Mouse (Mus musculus) MEL (cell line): ENCODE results near the gene Lasp1. TPM values are rescaled to one million over a fixed set of nuclear protein-coding genes. Genes with fewer than 3 reads are reported as not detected.

Experiments
- DNase-seq: peaks from one replicate; pipeline ENCODE4 v3.0.0; 2011; ENCODE audit warnings: low read depth, low spot score
- H3K27ac ChIP-seq: 2 replicates; pipeline ENCODE4 v1.5.1; 2012; ENCODE audit warnings: low read depth, mild to moderate bottlenecking, control low read depth, low read length, moderate library complexity; ENCODE audit not compliant: control insufficient read depth
- H3K27me3 ChIP-seq, 2 experiments: fragments of 150-350 bp in 1 of 2; sonication (generic) in 1 of 2; 2 replicates each; pipeline ENCODE4 v1.6.1; 2012; ENCODE audit warnings: low read length in 2 of 2, mild to moderate bottlenecking in 2 of 2, improper control_type of control experiment in 1 of 2, moderate library complexity in 1 of 2; ENCODE audit not compliant: insufficient read depth in 2 of 2, control insufficient read depth in 1 of 2
- H3K36me3 ChIP-seq, 2 experiments: 2 replicates each; pipeline ENCODE4 v1.6.1; 2012 to 2014; ENCODE audit warnings: low read length in 2 of 2, improper control_type of control experiment in 1 of 2, inconsistent platforms in 1 of 2, mild to moderate bottlenecking in 1 of 2; ENCODE audit not compliant: insufficient read depth in 2 of 2, control insufficient read depth in 1 of 2
- H3K4me1 ChIP-seq, 2 experiments: fragments of 150-350 bp in 1 of 2; sonication (generic) in 1 of 2; 2 replicates each; pipeline ENCODE4 v1.6.1; 2012; ENCODE audit warnings: low read length in 2 of 2, improper control_type of control experiment in 1 of 2, mild to moderate bottlenecking in 1 of 2; ENCODE audit not compliant: insufficient read depth in 2 of 2, control insufficient read depth in 1 of 2
- H3K4me3 ChIP-seq, 2 experiments: fragments of 150-350 bp in 1 of 2; sonication (generic) in 1 of 2; 2 replicates each; pipeline ENCODE4 v1.5.1; 2012; ENCODE audit warnings: low read depth in 2 of 2, low read length in 2 of 2, mild to moderate bottlenecking in 2 of 2, moderate library complexity in 2 of 2, control low read depth in 1 of 2, improper control_type of control experiment in 1 of 2; ENCODE audit not compliant: control insufficient read depth in 1 of 2, insufficient read depth in 1 of 2
- H3K79me2 ChIP-seq: 2 replicates; pipeline ENCODE4 v1.6.1; 2012; ENCODE audit warnings: mild to moderate bottlenecking, low read length, moderate library complexity; ENCODE audit not compliant: control insufficient read depth, poor library complexity, insufficient read depth
- H3K9ac ChIP-seq: 2 replicates; pipeline ENCODE4 v1.6.1; 2012; ENCODE audit warnings: low read depth, mild to moderate bottlenecking, control low read depth, low read length, moderate library complexity; ENCODE audit not compliant: control insufficient read depth, poor library complexity, severe bottlenecking
- H3K9me3 ChIP-seq: fragments of 150-350 bp; sonication (generic); replicated peaks from 2 replicates; pipeline ENCODE4 v1.6.1; 2012; ENCODE audit warnings: mild to moderate bottlenecking, low read length, improper control_type of control experiment, moderate library complexity; ENCODE audit not compliant: insufficient read depth
- BHLHE40 ChIP-seq: IDR thresholded peaks from 2 replicates; pipeline ENCODE4 v1.6.1; 2012; ENCODE audit warnings: low read depth, mild to moderate bottlenecking, inconsistent platforms, low read length, improper control_type of control experiment, borderline replicate concordance
- CHD2 ChIP-seq: IDR thresholded peaks from 2 replicates; pipeline ENCODE4 v1.6.1; 2011; ENCODE audit warnings: low read length, improper control_type of control experiment
- CTCF ChIP-seq, 3 experiments: IDR thresholded peaks in 2 of 3; conservative IDR thresholded peaks in 1 of 3; 2 replicates each; pipeline ENCODE4 v1.5.1; 2011 to 2012; ENCODE audit warnings: low read length in 3 of 3, low read depth in 2 of 3, mild to moderate bottlenecking in 2 of 3, improper control_type of control experiment in 1 of 3, inconsistent platforms in 1 of 3, mixed read lengths in 1 of 3, moderate library complexity in 1 of 3; ENCODE audit not compliant: control insufficient read depth in 1 of 3, insufficient read depth in 1 of 3, poor library complexity in 1 of 3, severe bottlenecking in 1 of 3
- E2F4 ChIP-seq: IDR thresholded peaks from 2 replicates; pipeline ENCODE4 v1.6.1; 2011; ENCODE audit warnings: low read depth, low read length, improper control_type of control experiment, borderline replicate concordance
- ELF1 ChIP-seq: IDR thresholded peaks from 2 replicates; pipeline ENCODE4 v1.6.1; 2014; ENCODE audit warnings: low read depth, mild to moderate bottlenecking, inconsistent platforms, low read length, improper control_type of control experiment, moderate library complexity
- EP300 ChIP-seq, 2 experiments: IDR thresholded peaks; 2 replicates each; pipeline ENCODE4 v1.6.1; 2011; ENCODE audit warnings: improper control_type of control experiment in 2 of 2, low read length in 2 of 2, low read depth in 1 of 2, mild to moderate bottlenecking in 1 of 2
- ETS1 ChIP-seq: IDR thresholded peaks from 2 replicates; pipeline ENCODE4 v1.6.1; 2012; ENCODE audit warnings: low read depth, mild to moderate bottlenecking, inconsistent platforms, low read length, improper control_type of control experiment, moderate library complexity
- GATA1 ChIP-seq: IDR thresholded peaks from 2 replicates; pipeline ENCODE4 v1.6.1; 2011; ENCODE audit warnings: low read depth, low read length, improper control_type of control experiment
- HCFC1 ChIP-seq: IDR thresholded peaks from 2 replicates; pipeline ENCODE4 v1.6.1; 2012; ENCODE audit warnings: low read depth, mild to moderate bottlenecking, inconsistent platforms, low read length, improper control_type of control experiment, moderate library complexity
- JUND ChIP-seq: IDR thresholded peaks from 2 replicates; pipeline ENCODE4 v1.6.1; 2011; ENCODE audit warnings: low read depth, mild to moderate bottlenecking, improper control_type of control experiment, low read length
- KAT2A ChIP-seq: conservative IDR thresholded peaks from 2 replicates; pipeline ENCODE4 v1.6.1; 2012; ENCODE audit warnings: low read depth, low read length, improper control_type of control experiment, inconsistent platforms
- MAFK ChIP-seq: IDR thresholded peaks from 2 replicates; pipeline ENCODE4 v1.6.1; 2011; ENCODE audit warnings: low read depth, mild to moderate bottlenecking, low read length, improper control_type of control experiment, borderline replicate concordance
- MAZ ChIP-seq: IDR thresholded peaks from 2 replicates; pipeline ENCODE4 v1.6.1; 2012; ENCODE audit warnings: low read depth, mild to moderate bottlenecking, inconsistent platforms, low read length, improper control_type of control experiment
- MEF2A ChIP-seq: IDR thresholded peaks from 2 replicates; pipeline ENCODE4 v1.6.1; 2014; ENCODE audit warnings: low read depth, mild to moderate bottlenecking, inconsistent platforms, low read length, improper control_type of control experiment; ENCODE audit not compliant: poor library complexity, insufficient replicate concordance, severe bottlenecking; ENCODE audit errors: extremely low read depth
- MXI1 ChIP-seq: IDR thresholded peaks from 2 replicates; pipeline ENCODE4 v1.6.1; 2011; ENCODE audit warnings: mild to moderate bottlenecking, low read depth, low read length, improper control_type of control experiment
- MYB ChIP-seq: IDR thresholded peaks from 2 replicates; pipeline ENCODE4 v1.6.1; 2011; ENCODE audit warnings: mild to moderate bottlenecking, low read depth, low read length, improper control_type of control experiment
- MYC ChIP-seq: IDR thresholded peaks from 2 replicates; pipeline ENCODE4 v1.6.1; 2011; ENCODE audit warnings: low read depth, mild to moderate bottlenecking, low read length, improper control_type of control experiment, moderate library complexity
- NRF1 ChIP-seq: IDR thresholded peaks from 2 replicates; pipeline ENCODE4 v1.6.1; 2014; ENCODE audit warnings: low read depth, mild to moderate bottlenecking, inconsistent platforms, low read length, improper control_type of control experiment, moderate library complexity; ENCODE audit not compliant: poor library complexity, insufficient read depth, severe bottlenecking
- POLR2A ChIP-seq, 2 experiments: IDR thresholded peaks; 2 replicates each; pipeline ENCODE4 v1.6.1; 2011 to 2012; ENCODE audit warnings: low read length in 2 of 2, mild to moderate bottlenecking in 2 of 2, control low read depth in 1 of 2, improper control_type of control experiment in 1 of 2, low read depth in 1 of 2, moderate library complexity in 1 of 2; ENCODE audit not compliant: control insufficient read depth in 1 of 2, insufficient read depth in 1 of 2, poor library complexity in 1 of 2
- POLR2AphosphoS2 ChIP-seq: IDR thresholded peaks from 2 replicates; pipeline ENCODE4 v1.6.1; 2011; ENCODE audit warnings: low read length, improper control_type of control experiment
- POLR2AphosphoS5 ChIP-seq: IDR thresholded peaks from 2 replicates; pipeline ENCODE4 v1.6.1; 2012; ENCODE audit warnings: low read depth, borderline replicate concordance, mild to moderate bottlenecking, inconsistent platforms, low read length, moderate library complexity, mixed read lengths
- RAD21 ChIP-seq: IDR thresholded peaks from 2 replicates; pipeline ENCODE4 v1.6.1; 2011; ENCODE audit warnings: mild to moderate bottlenecking, low read depth, low read length, improper control_type of control experiment
- RCOR1 ChIP-seq: IDR thresholded peaks from 2 replicates; pipeline ENCODE4 v1.6.1; 2012; ENCODE audit warnings: low read depth, mild to moderate bottlenecking, inconsistent platforms, low read length, improper control_type of control experiment
- SIN3A ChIP-seq: IDR thresholded peaks from 2 replicates; pipeline ENCODE4 v1.6.1; 2012; ENCODE audit warnings: low read length, improper control_type of control experiment, inconsistent platforms
- SMC3 ChIP-seq: IDR thresholded peaks from 2 replicates; pipeline ENCODE4 v1.6.1; 2011; ENCODE audit warnings: low read depth, low read length, improper control_type of control experiment
- TAL1 ChIP-seq: IDR thresholded peaks from 2 replicates; pipeline ENCODE4 v1.6.1; 2012; ENCODE audit warnings: mild to moderate bottlenecking, inconsistent platforms, low read length, moderate library complexity, mixed read lengths
- TBP ChIP-seq: IDR thresholded peaks from 2 replicates; pipeline ENCODE4 v1.8.0; 2011; ENCODE audit warnings: low read depth, low read length, improper control_type of control experiment
- TCF12 ChIP-seq: IDR thresholded peaks from 2 replicates; pipeline ENCODE4 v1.6.1; 2014; ENCODE audit warnings: low read depth, mild to moderate bottlenecking, inconsistent platforms, low read length, improper control_type of control experiment, moderate library complexity
- UBTF ChIP-seq: IDR thresholded peaks from 2 replicates; pipeline ENCODE4 v1.6.1; 2012; ENCODE audit warnings: low read depth, mild to moderate bottlenecking, inconsistent platforms, low read length, improper control_type of control experiment, moderate library complexity, borderline replicate concordance; ENCODE audit not compliant: insufficient read depth
- USF1 ChIP-seq: IDR thresholded peaks from 2 replicates; pipeline ENCODE4 v1.6.1; 2014; ENCODE audit warnings: low read depth, mild to moderate bottlenecking, inconsistent platforms, low read length, improper control_type of control experiment, moderate library complexity
- USF2 ChIP-seq, 2 experiments: IDR thresholded peaks; 2 replicates each; pipeline ENCODE4 v1.6.1; 2011 to 2012; ENCODE audit warnings: improper control_type of control experiment in 2 of 2, low read length in 2 of 2, borderline replicate concordance in 1 of 2, inconsistent platforms in 1 of 2, low read depth in 1 of 2, mild to moderate bottlenecking in 1 of 2; ENCODE audit not compliant: insufficient read depth in 1 of 2
- ZC3H11A ChIP-seq: IDR thresholded peaks from 2 replicates; pipeline ENCODE4 v1.6.1; 2012; ENCODE audit warnings: low read depth, mild to moderate bottlenecking, inconsistent platforms, low read length, improper control_type of control experiment
- ZKSCAN1 ChIP-seq: IDR thresholded peaks from 2 replicates; pipeline ENCODE4 v1.6.1; 2012; ENCODE audit warnings: low read depth, mild to moderate bottlenecking, inconsistent platforms, low read length, improper control_type of control experiment, moderate library complexity
- ZMIZ1 ChIP-seq: IDR thresholded peaks from 2 replicates; pipeline ENCODE4 v1.6.1; 2012; ENCODE audit warnings: low read depth, mild to moderate bottlenecking, inconsistent platforms, low read length, improper control_type of control experiment, moderate library complexity
- ZNF384 ChIP-seq: IDR thresholded peaks from 2 replicates; pipeline ENCODE4 v1.6.1; 2012; ENCODE audit warnings: low read depth, mild to moderate bottlenecking, inconsistent platforms, low read length, improper control_type of control experiment
- polyA plus RNA-seq, 2 experiments: library from polyadenylated mRNA; stranded (reverse) in 1 of 2; unstranded in 1 of 2; fragments of >175 nt in 1 of 2; fragments of >200 nt in 1 of 2; gene quantifications; 2 replicates each; pipeline versions ENCODE4 v1.2.1 to v1.2.4; 2012; ENCODE audit warnings: low replicate concordance in 2 of 2, low read depth in 1 of 2; ENCODE audit not compliant: insufficient read length in 2 of 2, insufficient read depth in 1 of 2, missing spikeins in 1 of 2
- total RNA-seq: library from RNA; depleted of rRNA; stranded (reverse); fragments of 300-350 nt; gene quantifications from 2 replicates; pipeline ENCODE4 v1.2.3, GENCODE M21; 2012

Lasp1 gene
- total and polyA plus RNA-seq, 3 experiments: 13.3 to 38.7 TPM; not detected in 1

- peak within 1 kb of the TSS; percentile 75 to 92 for H3K4me3 ChIP-seq
- no peaks in the 10 kb centered on the region for H3K9me3 ChIP-seq
- peaks cover 19% of the 10 kb centered on the region for H3K79me2 ChIP-seq
- peaks cover 3 to 6% of the 10 kb centered on the region in 2 experiments; a peak in 2 of 4 replicates for H3K4me1 ChIP-seq
- peak; percentile 100 for DNase-seq
- H3K36me3 ChIP-seq: peaks cover 0 to 7% of the 10 kb centered on the region in 2 experiments
- no peaks in the 10 kb centered on the region for H3K27me3 ChIP-seq
- H3K27ac ChIP-seq: peak within 1 kb of the TSS; percentile 90
- H3K9ac ChIP-seq: peak within 1 kb of the TSS; percentile 76
- no peak for TF ChIP-seq TAL1
- TF ChIP-seq RCOR1: no peak; the same call in 1 of the 2 replicates
- TF ChIP-seq MAFK: peak; percentile 5; the same call in 1 of the 2 replicates
- TF ChIP-seq POLR2AphosphoS2: peak; percentile 94
- TF ChIP-seq NRF1: peak; percentile 33; the same call in 1 of the 2 replicates
- TF ChIP-seq ZC3H11A: peak; percentile 51; the same call in 1 of the 2 replicates
- TF ChIP-seq BHLHE40: no peak
- TF ChIP-seq CHD2: no peak
- peak; percentile 93 for TF ChIP-seq ETS1
- no peak for TF ChIP-seq GATA1
- peak; percentile 92 for TF ChIP-seq TBP
- TF ChIP-seq MYC: peak; percentile 54; the same call in 1 of the 2 replicates
- TF ChIP-seq POLR2A (IDR thresholded peaks at IDR 0.05; ENCODE audit: control insufficient read depth in 1 of 2, insufficient read depth in 1 of 2, low read depth in 1 of 2, low read length in 2 of 2, poor library complexity in 1 of 2): peak; percentile 81 to 94; a peak in 3 of 4 replicates
- TF ChIP-seq HCFC1: peak; percentile 98
- peak; percentile 59 for TF ChIP-seq TCF12
- no peak for TF ChIP-seq RAD21
- peak; percentile 93 for TF ChIP-seq MXI1
- no peak for TF ChIP-seq ZNF384
- no peak for TF ChIP-seq POLR2AphosphoS5
- no peak for TF ChIP-seq ZKSCAN1
- TF ChIP-seq MAZ: peak; percentile 84; the same call in 1 of the 2 replicates
- no peak for TF ChIP-seq CTCF (IDR thresholded peaks at IDR 0.05 in 2 of 3, conservative IDR thresholded peaks at IDR 0.05 in 1 of 3; ENCODE audit: control insufficient read depth in 1 of 3, insufficient read depth in 1 of 3, low read depth in 2 of 3, low read length in 3 of 3, poor library complexity in 1 of 3, severe bottlenecking in 1 of 3)
- no peak for TF ChIP-seq UBTF
- TF ChIP-seq MYB: peak; percentile 49; the same call in 1 of the 2 replicates
- peak; percentile 77 for TF ChIP-seq E2F4
- no peak for TF ChIP-seq SMC3
- no peak for TF ChIP-seq MEF2A
- no peak for TF ChIP-seq USF2 (IDR thresholded peaks at IDR 0.05; ENCODE audit: borderline replicate concordance in 1 of 2, insufficient read depth in 1 of 2, low read depth in 1 of 2, low read length in 2 of 2)
- peak; percentile 91 for TF ChIP-seq KAT2A
- peak in 1 of 2 experiments; percentile 48; a peak in 1 of 4 replicates for TF ChIP-seq EP300 (IDR thresholded peaks at IDR 0.05; ENCODE audit: low read depth in 1 of 2, low read length in 2 of 2)
- peak; percentile 99 for TF ChIP-seq ELF1
- TF ChIP-seq ZMIZ1: peak; percentile 81; the same call in 1 of the 2 replicates
- TF ChIP-seq JUND: 0 out of 2 replicates have a peak, but pooled peaks have one; percentile 77
- TF ChIP-seq USF1: peak; percentile 90
- peak; percentile 100 for TF ChIP-seq SIN3A
These were observed 32.5 kb upstream of the Lasp1 start, which contains the start of gene Cwc25 for GRCm38 (mm10) chr11:97766154-97766881. Cwc25 (minus strand) TSS chr11:97766556.
